Mouse (Mus musculus) cerebellum, adult 2 months (tissue): ENCODE measurements around the gene Arl6ip5. TPM values are rescaled to one million over a fixed set of nuclear protein-coding genes. Genes with fewer than 3 reads are reported as not detected.

Experiments
- DNase-seq, 2 experiments: peaks; one replicate each; pipeline ENCODE4 v3.0.0; 2021
- H3K27ac ChIP-seq: fragments of 200-500 bp; 2 replicates; pipeline ENCODE4 v1.5.1; 2012; ENCODE audit warnings: low read length, control low read depth, inconsistent platforms; ENCODE audit not compliant: insufficient read depth
- H3K27me3 ChIP-seq: fragments of 200-500 bp; 2 replicates; pipeline ENCODE4 v1.6.1; 2012; ENCODE audit warnings: inconsistent platforms, mild to moderate bottlenecking, low read length, moderate library complexity; ENCODE audit not compliant: control insufficient read depth, insufficient read depth
- H3K4me1 ChIP-seq: fragments of 200-500 bp; 2 replicates; pipeline ENCODE4 v1.6.1; 2011; ENCODE audit warnings: low read length; ENCODE audit not compliant: control insufficient read depth, insufficient read depth
- H3K4me3 ChIP-seq: fragments of 200-500 bp; replicated peaks from 2 replicates; pipeline ENCODE3; 2011; ENCODE audit warnings: mild to moderate bottlenecking, low read depth, low read length, control low read depth; ENCODE audit not compliant: insufficient read depth
- CTCF ChIP-seq: fragments of 200-500 bp; IDR thresholded peaks from 2 replicates; pipeline ENCODE4 v1.5.1; 2011; ENCODE audit warnings: low read depth, mild to moderate bottlenecking, control low read depth, low read length, moderate library complexity, borderline replicate concordance; ENCODE audit not compliant: insufficient read depth
- POLR2A ChIP-seq: fragments of 200-500 bp; IDR thresholded peaks from 2 replicates; pipeline ENCODE4 v1.6.1; 2011; ENCODE audit warnings: low read length, control low read depth, borderline replicate concordance; ENCODE audit not compliant: insufficient read depth
- WGBS: fragments of 180-500 bp; shearing (Covaris S2); methylation state at CpG from one replicate; pipeline ENCODE4 v1.1.7; 2018; 5-methylcytosine and 5-hydroxymethylcytosine counted together
- polyA plus RNA-seq: library from polyadenylated mRNA; depleted of rRNA; stranded (reverse); fragments of >200 nt; gene quantifications from 2 replicates; pipeline ENCODE4 v1.2.3, GENCODE M21; 2012

The Arl6ip5 gene
- polyA plus RNA-seq, 1 experiment, result 179 TPM

GRCm38 (mm10) chr6:97267132-97267531 is 56.6 kb downstream of the Arl6ip5 start:
- TF ChIP-seq CTCF, result no peak
- TF ChIP-seq POLR2A, result no peak
- no peaks in the 10 kb centered on the region for H3K27me3 ChIP-seq
- no peaks in the 10 kb centered on the region for H3K4me1 ChIP-seq
- WGBS, result 93% methylated on average over 2 of the region's 2 CpGs
- no peak overlapping the region for H3K27ac ChIP-seq
- DNase-seq, result no peak
- no peak overlapping the region for H3K4me3 ChIP-seq

GRCm38 (mm10) chr6:97269596-97269995 is 59.1 kb downstream of the Arl6ip5 start:
- WGBS, result 56% methylated on average over 11 of the region's 11 CpGs
- TF ChIP-seq CTCF (no peak), POLR2A (no peak)
- no peak overlapping the region for H3K4me3 ChIP-seq
- DNase-seq, result no peak
- no peaks in the 10 kb centered on the region for H3K4me1 ChIP-seq
- H3K27ac ChIP-seq, result no peak overlapping the region
- H3K27me3 ChIP-seq, result no peaks in the 10 kb centered on the region

GRCm38 (mm10) chr6:97272349-97272748 is 61.9 kb downstream of the Arl6ip5 start:
- H3K27me3 ChIP-seq, result no peaks in the 10 kb centered on the region
- TF ChIP-seq POLR2A (no peak), CTCF (no peak)
- 65% methylated on average over 2 of the region's 2 CpGs for WGBS
- H3K4me1 ChIP-seq, result no peaks in the 10 kb centered on the region
- DNase-seq, result no peak
- no peak overlapping the region for H3K4me3 ChIP-seq
- H3K27ac ChIP-seq, result no peak overlapping the region

GRCm38 (mm10) chr6:97273058-97273710 is 62.7 kb downstream of the Arl6ip5 start:
- no peaks in the 10 kb centered on the region for H3K27me3 ChIP-seq
- TF ChIP-seq CTCF (no peak), POLR2A (no peak)
- H3K27ac ChIP-seq, result no peak overlapping the region
- WGBS, result 73% methylated on average over 16 of the region's 16 CpGs
- no peak overlapping the region for H3K4me3 ChIP-seq
- no peak for DNase-seq
- H3K4me1 ChIP-seq, result peaks cover 2% of the 10 kb centered on the region; the same call in 1 of the 2 replicates

- 79% methylated on average over 3 of the region's 3 CpGs for WGBS
- Histone ChIP-seq H3K27me3 (no peaks in the 10 kb centered on the region), H3K4me1 (peaks cover 3% of the 10 kb centered on the region; the same call in 1 of the 2 replicates), H3K27ac (no peak overlapping the region), H3K4me3 (no peak overlapping the region)
- no peak for DNase-seq
- no peak for TF ChIP-seq POLR2A
Observed at GRCm38 (mm10) chr6:97273777-97274176, 63.3 kb downstream of the Arl6ip5 start.

GRCm38 (mm10) chr6:97275760-97276159 is 65.3 kb downstream of the Arl6ip5 start:
- Histone ChIP-seq H3K4me3 (no peak overlapping the region), H3K4me1 (peaks cover 3% of the 10 kb centered on the region; the same call in 1 of the 2 replicates), H3K27ac (no peak overlapping the region), H3K27me3 (no peaks in the 10 kb centered on the region)
- no peak for TF ChIP-seq CTCF
- TF ChIP-seq POLR2A, result no peak
- no peak for DNase-seq
- 44% methylated on average over 4 of the region's 4 CpGs for WGBS

- Histone ChIP-seq H3K4me3 (no peak overlapping the region), H3K27me3 (no peaks in the 10 kb centered on the region), H3K4me1 (peaks cover 3% of the 10 kb centered on the region; the same call in 1 of the 2 replicates), H3K27ac (no peak overlapping the region)
- no peak for DNase-seq
- TF ChIP-seq CTCF (no peak), POLR2A (no peak)
- WGBS, result 15% methylated on average over 4 of the region's 4 CpGs
Observed at GRCm38 (mm10) chr6:97276366-97276765, 65.9 kb downstream of the Arl6ip5 start.

GRCm38 (mm10) chr6:97276890-97277497 is 66.5 kb downstream of the Arl6ip5 start:
- WGBS, result 40% methylated on average over 5 of the region's 5 CpGs
- DNase-seq, result no peak

More at GRCm38 (mm10) chr6:97276890-97277497, 66.5 kb downstream of the Arl6ip5 start:
- H3K27me3 ChIP-seq, result no peaks in the 10 kb centered on the region
- no peak overlapping the region for H3K27ac ChIP-seq
- no peak for TF ChIP-seq CTCF
- TF ChIP-seq POLR2A, result no peak
- H3K4me1 ChIP-seq, result peaks cover 3% of the 10 kb centered on the region; the same call in 1 of the 2 replicates
- no peak overlapping the region for H3K4me3 ChIP-seq
